Mouse (Mus musculus) liver, embryonic 16.5 days (tissue): ENCODE results near the gene Ntsr2. TPM values are rescaled to one million over a fixed set of nuclear protein-coding genes. Genes with fewer than 3 reads are reported as not detected.

Experiments used
- ATAC-seq: fragments of 200-750 bp; cut with Nextera tagmentation; 2 replicates; pipeline ENCODE4 v1.8.0; 2017; ENCODE audit warnings: low read depth, mild to moderate bottlenecking, moderate number of reproducible peaks, moderate library complexity
- H3K27ac ChIP-seq: fragments of 300-500 bp; sonication (generic); 2 replicates; pipeline ENCODE4 v1.5.1; 2014; ENCODE audit warnings: mild to moderate bottlenecking, low read length
- H3K27me3 ChIP-seq: fragments of 300-500 bp; sonication (generic); 2 replicates; pipeline ENCODE4 v1.6.1; 2014; ENCODE audit warnings: low read depth, low read length, mixed read lengths; ENCODE audit not compliant: control insufficient read depth, insufficient read depth
- H3K36me3 ChIP-seq: fragments of 300-500 bp; sonication (generic); 2 replicates; pipeline ENCODE4 v1.6.1; 2014; ENCODE audit warnings: mild to moderate bottlenecking; ENCODE audit not compliant: control insufficient read depth, insufficient read depth
- H3K4me1 ChIP-seq: fragments of 300-500 bp; sonication (generic); 2 replicates; pipeline ENCODE4 v1.6.1; 2014; ENCODE audit warnings: low read depth, low read length, mixed read lengths; ENCODE audit not compliant: control insufficient read depth
- H3K4me2 ChIP-seq: fragments of 300-500 bp; sonication (generic); 2 replicates; pipeline ENCODE4 v1.6.1; 2014; ENCODE audit warnings: low read depth, low read length, mixed read lengths
- H3K4me3 ChIP-seq: fragments of 300-500 bp; sonication (generic); 2 replicates; pipeline ENCODE4 v1.5.1; 2014; ENCODE audit warnings: low read depth, mild to moderate bottlenecking, low read length
- H3K9ac ChIP-seq: fragments of 300-500 bp; sonication (generic); 2 replicates; pipeline ENCODE4 v1.6.1; 2014; ENCODE audit warnings: low read depth, low read length
- H3K9me3 ChIP-seq: fragments of 300-500 bp; sonication (generic); replicated peaks from 2 replicates; pipeline ENCODE4 v1.6.1; 2016; ENCODE audit warnings: low read length; ENCODE audit not compliant: control insufficient read depth
- WGBS: fragments of 180-500 bp; shearing (Covaris S2); extraction: QIAGEN DNeasy Blood & Tissue Kit; methylation state at CpG from one replicate; pipeline ENCODE4 v1.1.7; 2014; ENCODE audit not compliant: insufficient replicate concordance; 5-methylcytosine and 5-hydroxymethylcytosine counted together
- polyA plus RNA-seq: library from polyadenylated mRNA; unstranded; fragments of >200 nt; fragmentation: Nextera tagmentation; extraction: Ambion mirVana; gene quantifications from 2 replicates; pipeline ENCODE4 v1.2.1, GENCODE M21; 2015

Gene Ntsr2
- polyA plus RNA-seq, 1 experiment from 2014 or later = not detected

DNA sequence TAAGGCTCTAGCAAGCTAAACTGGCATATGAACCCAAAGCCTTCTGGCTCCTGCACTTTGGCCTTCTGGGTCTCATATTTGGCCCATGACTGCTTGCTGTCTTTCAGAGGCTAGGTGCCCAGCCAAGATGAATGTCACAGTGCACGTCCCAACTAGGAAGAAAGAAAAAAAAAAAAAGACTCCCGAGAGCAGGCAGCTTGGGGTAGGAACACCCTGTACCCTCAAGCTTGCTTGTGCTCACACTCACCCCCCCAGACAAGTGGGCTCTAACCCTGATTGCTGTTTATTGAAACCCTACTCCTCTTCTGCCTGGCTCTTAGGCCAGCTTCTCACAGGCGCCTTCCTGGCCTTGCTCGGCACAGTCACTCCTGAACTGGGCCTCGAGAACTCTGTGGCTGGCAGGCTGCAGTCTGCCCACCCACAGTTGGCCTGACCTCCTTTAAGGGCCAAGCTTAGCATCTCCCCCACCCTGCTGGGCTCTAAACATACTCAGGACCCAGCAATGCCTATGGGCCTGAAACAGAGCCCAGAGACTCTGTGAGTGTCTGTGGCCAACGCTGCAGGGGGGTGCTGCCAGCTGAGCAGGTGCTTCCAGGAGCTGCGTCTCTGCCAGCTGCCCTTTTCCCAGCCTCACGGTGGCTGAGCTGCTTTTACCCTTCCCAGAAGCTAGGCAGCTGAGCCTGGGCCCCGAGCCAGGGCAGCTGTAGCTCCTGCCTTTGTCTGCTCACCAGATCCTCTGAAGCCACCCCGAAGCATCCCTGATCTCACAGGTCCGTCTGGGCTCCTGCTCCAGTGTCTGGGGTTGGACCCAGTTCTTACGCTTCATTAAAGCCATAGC lies 9.5 kb upstream of the Ntsr2 start:
- H3K4me3 ChIP-seq = no peak overlapping the region
- no peak overlapping the region for H3K27ac ChIP-seq
- H3K9ac ChIP-seq = no peak overlapping the region
- no peak for ATAC-seq
- H3K36me3 ChIP-seq = no peaks in the 10 kb centered on the region
- WGBS = 60% methylated on average over 12 of the region's 12 CpGs
- no peak overlapping the region for H3K4me2 ChIP-seq
- H3K4me1 ChIP-seq = no peaks in the 10 kb centered on the region
- H3K9me3 ChIP-seq = no peaks in the 10 kb centered on the region
- H3K27me3 ChIP-seq = no peaks in the 10 kb centered on the region

DNA sequence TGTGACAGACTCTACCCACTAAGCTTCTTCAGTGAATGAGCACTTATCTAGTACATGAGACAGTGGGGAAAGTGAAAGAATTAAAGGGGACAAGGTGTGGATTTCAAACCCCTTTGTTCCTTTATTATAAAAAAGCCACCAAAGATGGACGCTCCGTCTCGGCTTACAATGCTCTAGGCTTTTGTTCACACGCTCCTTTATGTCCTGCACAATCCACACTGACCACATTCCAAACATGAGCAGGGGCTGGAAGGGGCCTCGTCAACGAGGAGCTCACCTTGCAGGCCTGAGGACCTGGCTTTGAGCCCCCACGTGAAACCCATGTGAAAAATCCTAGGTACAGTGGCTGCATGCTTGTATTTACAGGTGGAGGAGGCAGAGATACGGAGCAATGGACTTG lies 8.5 kb upstream of the Ntsr2 start:
- H3K27ac ChIP-seq = no peak overlapping the region
- H3K9me3 ChIP-seq = no peaks in the 10 kb centered on the region
- H3K4me2 ChIP-seq = no peak overlapping the region
- no peaks in the 10 kb centered on the region for H3K36me3 ChIP-seq
- H3K4me3 ChIP-seq = no peak overlapping the region
- H3K27me3 ChIP-seq = no peaks in the 10 kb centered on the region
- 52% methylated on average over 8 of the region's 8 CpGs for WGBS
- ATAC-seq = no peak
- no peak overlapping the region for H3K9ac ChIP-seq
- no peaks in the 10 kb centered on the region for H3K4me1 ChIP-seq

DNA sequence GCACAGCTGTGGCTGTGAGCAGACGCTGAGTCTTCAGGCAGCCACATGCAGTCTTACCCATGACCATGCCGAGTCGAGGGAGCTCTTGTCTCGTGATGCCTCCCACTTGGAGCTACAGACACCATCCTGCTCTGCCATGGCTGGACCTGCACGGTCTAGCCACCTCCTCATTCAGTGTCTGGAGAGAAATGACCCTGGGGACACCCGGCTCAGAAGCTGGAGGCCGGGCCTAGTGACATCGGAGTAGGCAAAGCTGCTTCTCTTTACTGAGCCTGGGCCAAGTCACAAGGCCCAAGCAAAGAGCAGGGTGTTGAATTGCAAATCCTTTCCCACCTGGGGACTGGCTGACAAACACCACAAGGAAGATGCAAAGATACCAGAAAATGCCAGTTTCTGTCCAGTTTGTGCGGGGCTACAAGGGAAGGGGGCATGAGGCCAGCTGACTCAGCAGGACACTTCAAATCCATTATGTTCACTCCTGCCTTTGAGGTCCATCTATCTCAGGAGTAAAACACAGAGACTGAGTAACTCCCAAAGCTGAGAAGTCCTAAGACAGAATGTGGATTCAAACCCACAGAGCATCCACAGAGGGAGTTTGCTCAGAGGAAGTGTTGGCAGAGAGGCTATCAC lies 6.3 kb upstream of the Ntsr2 start:
- 47% methylated on average over 9 of the region's 9 CpGs for WGBS
- Histone ChIP-seq H3K27ac (no peak overlapping the region), H3K36me3 (no peaks in the 10 kb centered on the region), H3K9me3 (no peaks in the 10 kb centered on the region), H3K4me3 (no peak overlapping the region), H3K27me3 (no peaks in the 10 kb centered on the region), H3K4me2 (no peak overlapping the region), H3K4me1 (no peaks in the 10 kb centered on the region), H3K9ac (no peak overlapping the region)
- ATAC-seq = no peak

DNA sequence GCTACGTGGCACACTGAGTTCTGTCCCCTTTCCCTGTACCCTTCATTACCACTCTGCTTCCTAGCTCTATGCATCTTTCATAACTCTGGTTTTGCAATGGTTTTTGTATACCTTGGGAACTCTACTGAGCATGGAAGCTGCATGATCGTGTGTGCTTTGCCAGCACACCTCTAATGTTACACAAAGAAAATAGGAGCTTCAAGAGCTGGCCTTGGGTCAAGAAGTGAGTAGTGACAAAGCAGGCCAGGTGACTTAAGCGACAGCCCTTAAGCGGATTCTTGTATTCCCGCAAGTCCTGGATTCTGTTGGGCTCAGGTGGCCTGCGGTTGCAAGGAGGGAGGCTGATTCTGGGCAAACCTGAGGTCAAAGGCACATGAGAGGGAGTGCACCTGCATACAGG lies 4.9 kb upstream of the Ntsr2 start:
- Histone ChIP-seq H3K27me3 (peaks cover 2% of the 10 kb centered on the region), H3K36me3 (no peaks in the 10 kb centered on the region), H3K4me3 (no peak overlapping the region), H3K4me1 (no peaks in the 10 kb centered on the region), H3K4me2 (no peak overlapping the region), H3K9ac (no peak overlapping the region), H3K27ac (no peak overlapping the region), H3K9me3 (no peaks in the 10 kb centered on the region)
- no peak for ATAC-seq
- WGBS = 71% methylated on average over 6 of the region's 6 CpGs

DNA sequence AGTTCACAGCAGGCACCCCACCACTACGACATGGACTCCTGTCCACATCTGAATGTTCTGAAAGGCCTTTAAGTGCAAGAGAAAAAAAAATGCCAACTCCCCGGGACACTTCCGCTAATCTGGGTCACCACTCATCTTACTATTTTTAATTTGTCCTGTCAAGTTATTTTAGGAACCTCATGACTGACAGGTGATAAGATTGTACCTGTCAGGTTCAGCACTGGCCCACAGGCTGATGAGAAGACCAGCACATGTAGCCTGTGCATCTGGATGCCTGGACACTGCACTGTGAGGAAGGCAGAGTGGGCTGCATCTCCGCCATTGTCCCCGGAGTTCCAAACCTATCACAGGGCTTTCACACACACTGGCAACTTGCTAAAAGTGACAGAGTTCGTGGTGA lies 3.4 kb upstream of the Ntsr2 start:
- ATAC-seq = no peak
- Histone ChIP-seq H3K9ac (no peak overlapping the region), H3K4me2 (no peak overlapping the region), H3K36me3 (no peaks in the 10 kb centered on the region), H3K27ac (no peak overlapping the region), H3K9me3 (no peaks in the 10 kb centered on the region), H3K27me3 (peaks cover 16% of the 10 kb centered on the region), H3K4me1 (no peaks in the 10 kb centered on the region), H3K4me3 (no peak overlapping the region)
- WGBS = 57% methylated on average over 6 of the region's 6 CpGs

DNA sequence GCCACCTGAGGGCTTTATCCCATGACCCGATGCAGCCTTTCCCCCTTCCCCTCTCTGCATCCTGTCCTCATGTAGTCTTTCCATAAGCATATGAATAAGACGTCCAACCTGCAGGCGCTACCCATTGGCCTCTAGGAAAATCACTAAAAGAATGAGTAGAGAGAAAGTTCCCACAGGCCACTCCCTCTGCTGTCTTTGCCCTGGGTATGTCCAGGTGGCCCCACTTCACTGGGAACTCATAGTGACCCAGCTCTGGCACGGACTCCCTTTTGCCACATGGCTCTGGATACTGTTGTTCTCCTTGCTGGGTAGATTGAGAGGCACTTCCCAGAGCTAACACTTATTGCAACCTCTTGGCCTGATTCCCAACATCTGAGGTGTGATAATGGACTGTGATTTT lies 2.4 kb downstream of the Ntsr2 start:
- H3K4me1 ChIP-seq = no peaks in the 10 kb centered on the region
- H3K27ac ChIP-seq = no peak overlapping the region
- no peak for ATAC-seq
- H3K4me2 ChIP-seq = no peak overlapping the region
- H3K9ac ChIP-seq = no peak overlapping the region
- 52% methylated on average over 4 of the region's 4 CpGs for WGBS
- no peaks in the 10 kb centered on the region for H3K9me3 ChIP-seq
- H3K36me3 ChIP-seq = no peaks in the 10 kb centered on the region
- H3K4me3 ChIP-seq = no peak overlapping the region
- peaks cover 16% of the 10 kb centered on the region for H3K27me3 ChIP-seq

DNA sequence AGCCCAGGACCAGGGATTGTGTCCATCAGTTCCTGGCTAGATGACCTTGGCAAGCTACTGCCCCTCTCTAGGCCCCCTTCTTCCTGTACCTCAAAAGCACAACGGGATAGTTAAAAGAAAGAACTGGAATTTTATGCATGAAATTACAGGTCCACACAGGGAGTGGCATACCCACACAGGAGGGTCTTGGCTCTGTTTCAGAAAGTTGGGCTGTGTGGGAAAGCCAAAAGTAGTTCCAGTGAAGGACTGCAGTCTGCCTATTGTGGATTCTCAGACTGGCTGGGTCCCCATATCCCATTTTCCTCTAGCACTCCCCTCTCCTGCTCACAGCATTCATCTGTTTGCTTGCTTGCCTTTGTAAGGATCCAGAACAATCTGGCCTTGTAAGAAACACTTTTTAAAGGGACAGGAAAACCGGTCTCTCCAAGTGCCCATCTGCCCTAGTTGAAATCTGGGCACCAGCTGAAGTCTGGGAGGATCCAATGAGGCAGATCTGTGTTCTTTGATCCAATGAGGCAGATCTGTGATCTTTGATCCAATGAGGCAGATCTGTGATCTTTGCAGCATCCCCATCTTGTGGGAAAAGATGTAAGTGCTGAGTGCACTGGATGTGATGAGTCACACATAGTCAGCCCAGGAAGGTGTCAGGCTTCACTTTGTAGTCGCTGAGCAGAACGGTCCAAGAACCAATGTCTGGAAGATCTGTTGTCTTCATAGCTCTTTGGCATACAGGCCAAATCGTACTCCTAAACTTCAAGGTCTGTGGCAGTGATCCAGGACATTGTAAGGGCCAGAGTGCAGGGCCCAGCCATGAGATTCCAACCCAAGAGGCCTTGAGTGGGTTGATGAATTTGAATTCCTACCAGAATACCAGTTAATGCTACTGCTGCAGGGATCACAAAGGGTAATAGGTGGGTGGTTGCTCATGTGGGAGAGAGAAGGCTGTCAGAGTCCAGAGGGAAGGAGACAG lies 4.0 kb downstream of the Ntsr2 start:
- Histone ChIP-seq H3K27me3 (peaks cover 16% of the 10 kb centered on the region), H3K9ac (no peak overlapping the region), H3K36me3 (no peaks in the 10 kb centered on the region), H3K9me3 (no peaks in the 10 kb centered on the region), H3K4me2 (no peak overlapping the region), H3K27ac (no peak overlapping the region), H3K4me3 (no peak overlapping the region), H3K4me1 (no peaks in the 10 kb centered on the region)
- no peak for ATAC-seq
- 43% methylated on average over 5 of the region's 5 CpGs for WGBS

DNA sequence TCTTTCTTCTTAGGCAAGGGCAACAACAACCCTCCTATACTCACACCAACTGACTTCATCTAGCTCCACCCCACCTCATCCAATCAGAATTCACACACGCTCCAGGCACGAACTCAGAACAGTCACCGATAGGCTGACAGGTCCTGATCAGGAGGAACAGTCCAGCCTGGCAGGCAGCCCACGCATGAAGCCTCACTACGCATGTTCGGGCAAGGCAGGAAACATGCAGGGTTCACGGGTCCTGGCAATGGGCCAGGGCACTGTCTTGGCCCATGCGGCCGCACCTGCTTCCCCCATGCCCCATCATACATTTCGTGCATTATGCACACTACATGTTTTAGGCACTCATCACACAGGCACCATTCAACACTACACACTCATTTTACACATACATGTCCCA lies 8.3 kb downstream of the Ntsr2 start:
- H3K9ac ChIP-seq = no peak overlapping the region
- WGBS = 70% methylated on average over 10 of the region's 10 CpGs
- ATAC-seq = no peak
- H3K27ac ChIP-seq = no peak overlapping the region
- H3K27me3 ChIP-seq = no peaks in the 10 kb centered on the region
- H3K9me3 ChIP-seq = no peaks in the 10 kb centered on the region
- H3K4me1 ChIP-seq = no peaks in the 10 kb centered on the region
- no peak overlapping the region for H3K4me3 ChIP-seq
- H3K4me2 ChIP-seq = no peak overlapping the region
- H3K36me3 ChIP-seq = no peaks in the 10 kb centered on the region
